Mouse (Mus musculus) CH12.LX (cell line): ENCODE data around the gene Dixdc1. TPM values are rescaled to one million over a fixed set of nuclear protein-coding genes. Genes with fewer than 3 reads are reported as not detected.
A peak's percentile ranks its signal among the peaks of the same experiment; 100 is the strongest.

ENCODE experiments used
- DNase-seq: peaks from one replicate; pipeline ENCODE4 v3.0.0-alpha.2; 2013; ENCODE audit errors: extremely low read depth
- H3K27ac ChIP-seq: 2 replicates; pipeline ENCODE4 v1.5.1; 2012; ENCODE audit warnings: low read depth, mild to moderate bottlenecking, control low read depth, moderate library complexity; ENCODE audit not compliant: insufficient read depth
- H3K27me3 ChIP-seq: replicated peaks from 2 replicates; pipeline ENCODE3; 2012; ENCODE audit warnings: inconsistent platforms
- H3K36me3 ChIP-seq, 2 experiments: replicated peaks in 1 of 2; 2 replicates each; pipeline versions ENCODE3 to v1.6.1; 2012; ENCODE audit warnings: inconsistent platforms in 1 of 2, low read length in 1 of 2, mild to moderate bottlenecking in 1 of 2, mixed read lengths in 1 of 2, moderate library complexity in 1 of 2; ENCODE audit not compliant: control insufficient read depth in 1 of 2, insufficient read depth in 1 of 2
- H3K4me1 ChIP-seq, 2 experiments: 2 replicates each; pipeline ENCODE4 v1.6.1; 2012; ENCODE audit warnings: inconsistent platforms in 1 of 2, moderate library complexity in 1 of 2; ENCODE audit not compliant: insufficient read depth in 2 of 2, control insufficient read depth in 1 of 2
- H3K4me2 ChIP-seq: 2 replicates; pipeline ENCODE4 v1.6.1; 2012; ENCODE audit warnings: low read depth, mild to moderate bottlenecking, control low read depth; ENCODE audit not compliant: poor library complexity, insufficient read depth, severe bottlenecking
- H3K4me3 ChIP-seq, 3 experiments: fragments of 150-350 bp in 1 of 3; sonication (generic) in 1 of 3; replicated peaks in 1 of 3; 2 replicates each; pipeline versions ENCODE3 to v1.5.1; 2011 to 2012; ENCODE audit warnings: low read depth in 2 of 3, low read length in 2 of 3, mild to moderate bottlenecking in 2 of 3, moderate library complexity in 2 of 3, control low read depth in 1 of 3, improper control_type of control experiment in 1 of 3, inconsistent platforms in 1 of 3, mixed read lengths in 1 of 3; ENCODE audit not compliant: poor library complexity in 1 of 3
- H3K79me2 ChIP-seq: replicated peaks from 2 replicates; pipeline ENCODE4 v1.6.1; 2012; ENCODE audit warnings: mild to moderate bottlenecking, moderate library complexity; ENCODE audit not compliant: control insufficient read depth, poor library complexity, insufficient read depth, severe bottlenecking; ENCODE audit errors: extremely low read depth
- H3K9ac ChIP-seq: 2 replicates; pipeline ENCODE4 v1.6.1; 2012; ENCODE audit warnings: low read depth, mild to moderate bottlenecking, control low read depth, moderate library complexity; ENCODE audit not compliant: insufficient read depth
- H3K9me3 ChIP-seq: replicated peaks from 2 replicates; pipeline ENCODE3; 2012; ENCODE audit warnings: low read length, inconsistent platforms, mixed read lengths
- BHLHE40 ChIP-seq: IDR thresholded peaks from 2 replicates; pipeline ENCODE4 v1.6.1; 2011; ENCODE audit warnings: mild to moderate bottlenecking, low read depth, low read length, improper control_type of control experiment
- CHD1 ChIP-seq: IDR thresholded peaks from 2 replicates; pipeline ENCODE4 v1.6.1; 2012; ENCODE audit warnings: low read depth, low read length, improper control_type of control experiment, inconsistent platforms
- CHD2 ChIP-seq: IDR thresholded peaks from 2 replicates; pipeline ENCODE4 v1.6.1; 2011; ENCODE audit warnings: low read length, improper control_type of control experiment
- E2F4 ChIP-seq: IDR thresholded peaks from 2 replicates; pipeline ENCODE4 v1.6.1; 2011; ENCODE audit warnings: low read depth, low read length, improper control_type of control experiment; ENCODE audit not compliant: insufficient replicate concordance
- EP300 ChIP-seq: IDR thresholded peaks from 2 replicates; pipeline ENCODE4 v1.6.1; 2011; ENCODE audit warnings: low read length, improper control_type of control experiment
- GABPA ChIP-seq: IDR thresholded peaks from 2 replicates; pipeline ENCODE4 v1.6.1; 2012; ENCODE audit warnings: low read depth, low read length, improper control_type of control experiment, inconsistent platforms; ENCODE audit not compliant: insufficient replicate concordance
- HCFC1 ChIP-seq: IDR thresholded peaks from 2 replicates; pipeline ENCODE4 v1.6.1; 2012; ENCODE audit warnings: low read depth, mild to moderate bottlenecking, inconsistent platforms, low read length, improper control_type of control experiment
- JUN ChIP-seq: IDR thresholded peaks from 2 replicates; pipeline ENCODE4 v1.6.1; 2011; ENCODE audit warnings: low read depth, mild to moderate bottlenecking, low read length, improper control_type of control experiment, moderate library complexity; ENCODE audit not compliant: insufficient read depth
- JUND ChIP-seq: conservative IDR thresholded peaks from 2 replicates; pipeline ENCODE4 v1.6.1; 2011; ENCODE audit warnings: low read depth, low read length, improper control_type of control experiment
- KAT2A ChIP-seq: IDR thresholded peaks from 2 replicates; pipeline ENCODE4 v1.6.1; 2012; ENCODE audit warnings: low read length, improper control_type of control experiment, inconsistent platforms; ENCODE audit not compliant: insufficient replicate concordance
- MXI1 ChIP-seq: IDR thresholded peaks from 2 replicates; pipeline ENCODE4 v1.6.1; 2011; ENCODE audit warnings: mild to moderate bottlenecking, low read depth, low read length, improper control_type of control experiment
- MYC ChIP-seq: IDR thresholded peaks from 2 replicates; pipeline ENCODE4 v1.6.1; 2011; ENCODE audit warnings: low read depth, mild to moderate bottlenecking, improper control_type of control experiment, low read length
- NRF1 ChIP-seq: IDR thresholded peaks from 2 replicates; pipeline ENCODE4 v1.6.1; 2014; ENCODE audit warnings: low read depth, mild to moderate bottlenecking, inconsistent platforms, low read length, improper control_type of control experiment, moderate library complexity
- PAX5 ChIP-seq: IDR thresholded peaks from 2 replicates; pipeline ENCODE4 v1.6.1; 2012; ENCODE audit warnings: low read length, inconsistent platforms, mixed read lengths
- RAD21 ChIP-seq: IDR thresholded peaks from 2 replicates; pipeline ENCODE4 v1.6.1; 2011; ENCODE audit warnings: low read depth, mild to moderate bottlenecking, low read length, improper control_type of control experiment, moderate library complexity
- RCOR1 ChIP-seq: conservative IDR thresholded peaks from 2 replicates; pipeline ENCODE4 v1.6.1; 2012; ENCODE audit warnings: low read depth, mild to moderate bottlenecking, inconsistent platforms, low read length, improper control_type of control experiment
- SIN3A ChIP-seq: IDR thresholded peaks from 2 replicates; pipeline ENCODE4 v1.6.1; 2012; ENCODE audit warnings: low read length, improper control_type of control experiment, inconsistent platforms
- SMC3 ChIP-seq: IDR thresholded peaks from 2 replicates; pipeline ENCODE4 v1.6.1; 2011; ENCODE audit warnings: low read depth, low read length, improper control_type of control experiment
- TBP ChIP-seq: conservative IDR thresholded peaks from 2 replicates; pipeline ENCODE4 v1.6.1; 2011; ENCODE audit warnings: low read depth, low read length, improper control_type of control experiment
- TCF12 ChIP-seq: IDR thresholded peaks from 2 replicates; pipeline ENCODE4 v1.6.1; 2014; ENCODE audit warnings: low read depth, mild to moderate bottlenecking, inconsistent platforms, low read length, improper control_type of control experiment
- UBTF ChIP-seq: IDR thresholded peaks from 2 replicates; pipeline ENCODE4 v1.6.1; 2012; ENCODE audit warnings: low read depth, mild to moderate bottlenecking, inconsistent platforms, low read length, improper control_type of control experiment, moderate library complexity
- USF1 ChIP-seq: IDR thresholded peaks from 2 replicates; pipeline ENCODE4 v1.6.1; 2014; ENCODE audit warnings: low read depth, mild to moderate bottlenecking, inconsistent platforms, low read length, improper control_type of control experiment
- USF2 ChIP-seq: conservative IDR thresholded peaks from 2 replicates; pipeline ENCODE4 v1.6.1; 2011; ENCODE audit warnings: low read depth, low read length, improper control_type of control experiment
- ZC3H11A ChIP-seq: IDR thresholded peaks from 2 replicates; pipeline ENCODE4 v1.6.1; 2012; ENCODE audit warnings: low read depth, mild to moderate bottlenecking, inconsistent platforms, low read length, improper control_type of control experiment
- ZKSCAN1 ChIP-seq: IDR thresholded peaks from 2 replicates; pipeline ENCODE4 v1.6.1; 2012; ENCODE audit warnings: low read depth, inconsistent platforms, low read length, improper control_type of control experiment, borderline replicate concordance
- ZNF384 ChIP-seq: IDR thresholded peaks from 2 replicates; pipeline ENCODE4 v1.6.1; 2012; ENCODE audit warnings: low read depth, low read length, improper control_type of control experiment, inconsistent platforms
- dilution Hi-C: fragments of 300-500 bp; cut with MboI; formaldehyde crosslinking; loops from 2 replicates; pipeline ENCODE4 v1.14.3; 2020; ENCODE audit warnings: low sequenced_read_pairs; ENCODE audit not compliant: extremely low pct_unique_long_range_greater_than_20kb, extremely low pct_ligation_motif_present
- in situ Hi-C: fragments of 300-500 bp; cut with MboI; formaldehyde crosslinking; loops from 3 replicates; pipeline ENCODE4 v1.14.3; 2019; ENCODE audit warnings: low sequenced_read_pairs, low pct_ligation_motif_present, low pct_unique_long_range_greater_than_20kb, mixed read lengths
- polyA plus RNA-seq: library from polyadenylated mRNA; unstranded; fragments of >175 nt; gene quantifications from 2 replicates; pipeline ENCODE4 v1.2.1, GENCODE M21; 2012; ENCODE audit warnings: low read depth; ENCODE audit not compliant: insufficient read length
- total RNA-seq, 2 experiments: library from RNA; depleted of rRNA; stranded (reverse); fragments of 300-350 nt in 1 of 2; fragments of >200 nt in 1 of 2; gene quantifications; 2 replicates each; pipeline ENCODE4 v1.2.3; 2012 to 2014

Dixdc1 gene
- total and polyA plus RNA-seq, 3 experiments: 0.13 to 0.23 (median 0.21) TPM

GRCm38 (mm10) chr9:50774026-50774462, 34.7 kb upstream of the Dixdc1 start (continued):
- no peak for TF ChIP-seq USF1
- no peak for TF ChIP-seq KAT2A
- TF ChIP-seq UBTF: no peak
- no peak for TF ChIP-seq SIN3A
- TF ChIP-seq RCOR1: no peak
- no peak for TF ChIP-seq HCFC1
- TF ChIP-seq SMC3: no peak
- no peak for TF ChIP-seq TCF12
- TF ChIP-seq JUN: 0 out of 2 replicates have a peak, but pooled peaks have one; percentile 8
- no peak for TF ChIP-seq USF2
- no peak for TF ChIP-seq NRF1
- TF ChIP-seq ZKSCAN1: no peak
- peak; percentile 58; the same call in 1 of the 2 replicates for TF ChIP-seq MYC
- peak; percentile 43; the same call in 1 of the 2 replicates for TF ChIP-seq JUND
- 0 out of 2 replicates have a peak, but pooled peaks have one; percentile 23 for TF ChIP-seq MXI1
- no peak for TF ChIP-seq TBP

DNA sequence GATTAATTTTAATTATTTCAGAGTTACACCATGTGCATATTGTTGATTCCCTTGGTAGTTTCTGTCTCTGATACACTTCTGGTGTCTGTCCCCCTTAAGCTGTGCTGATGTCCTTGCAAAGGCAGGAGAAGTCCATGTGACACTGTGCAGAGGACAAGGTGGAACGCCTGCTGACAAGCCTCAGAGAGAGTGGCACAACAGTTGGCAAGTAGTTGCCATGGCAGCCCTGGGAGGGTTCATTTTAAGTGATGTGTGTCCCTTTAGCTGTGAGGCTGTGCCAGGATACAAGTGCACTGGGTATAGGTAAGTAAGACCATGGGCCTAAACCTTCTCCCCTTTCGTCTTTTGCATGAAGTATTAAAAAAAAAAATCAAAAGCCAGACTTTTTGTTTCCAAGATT, 30.7 kb upstream of the Dixdc1 start:
- Histone ChIP-seq H3K9ac (no peak overlapping the region), H3K36me3 (peaks cover 8 to 25% of the 10 kb centered on the region in 2 experiments), H3K27me3 (no peaks in the 10 kb centered on the region), H3K79me2 (peaks cover 10% of the 10 kb centered on the region), H3K4me2 (no peak overlapping the region), H3K27ac (no peak overlapping the region), H3K4me3 (no peak overlapping the region), H3K4me1 (peaks cover 7 to 20% of the 10 kb centered on the region in 2 experiments; a peak in 2 of 4 replicates), H3K9me3 (no peaks in the 10 kb centered on the region)
- DNase-seq: no peak
- no peak for TF ChIP-seq USF1
- TF ChIP-seq E2F4: no peak
- TF ChIP-seq ZC3H11A: no peak
- no peak for TF ChIP-seq TCF12
- no peak for TF ChIP-seq ZNF384
- TF ChIP-seq EP300: no peak
- no peak for TF ChIP-seq GABPA
- no peak for TF ChIP-seq SMC3
- TF ChIP-seq PAX5: no peak
- TF ChIP-seq SIN3A: no peak
- TF ChIP-seq KAT2A: no peak
- no peak for TF ChIP-seq CHD2
- TF ChIP-seq ZKSCAN1: no peak
- no peak for TF ChIP-seq CHD1
- no peak for TF ChIP-seq BHLHE40
- TF ChIP-seq RAD21: no peak
- in situ Hi-C loops: no loop called here
- dilution Hi-C loops: no loop called here
